Mouse (Mus musculus) liver, adult 2 months (tissue): ENCODE measurements at regions not wholly inside any gene's neighbourhood (a gene's known extent, or its start where the extent isn't known, plus 50 kb on each side); places are given as distances from the start of the nearest gene placed in this dataset.

Source experiments
- CTCF ChIP-seq: fragments of 200-500 bp; IDR thresholded peaks from 2 replicates; pipeline ENCODE4 v1.5.1; 2011; ENCODE audit warnings: low read depth, low read length, control low read depth
- POLR2A ChIP-seq: fragments of 200-500 bp; IDR thresholded peaks from 2 replicates; pipeline ENCODE4 v1.6.1; 2011; ENCODE audit warnings: low read length, control low read depth; ENCODE audit not compliant: insufficient read depth; ENCODE audit errors: extremely low read depth

- TF ChIP-seq CTCF (no peak), POLR2A (no peak)
Observed at GRCm38 (mm10) chr12:26776986-26777385, 308.0 kb downstream of the Cmpk2 start.
